Mouse (Mus musculus): ENCODE results near the gene Slx1b. TPM values are rescaled to one million over a fixed set of nuclear protein-coding genes. Genes with fewer than 3 reads are reported as not detected.

The Slx1b gene
- polyA plus RNA-seq, 1 experiment from 2014 or later, result 10.6 TPM

- peaks cover 40% of the 10 kb centered on the region for H3K4me1 ChIP-seq (ENCODE audit: control insufficient read depth, insufficient read depth, low read length)
- whole genome bisulfite sequencing, result 86% methylated on average over 25 of the region's 25 CpGs
- no peak overlapping the region for H3K9ac ChIP-seq (replicated peaks; ENCODE audit: low read length)
- 0 out of 2 replicates have a peak overlapping the region, but pooled peaks have one; percentile 71 for H3K4me2 ChIP-seq (ENCODE audit: low read length)
- no peak overlapping the region for H3K4me3 ChIP-seq (replicated peaks; ENCODE audit: low read depth, low read length)
- H3K9me3 ChIP-seq (ENCODE audit: control insufficient read depth, low read length), result no peaks in the 10 kb centered on the region
- ATAC-seq (ENCODE audit: low FRiP score, low TSS enrichment), result no peak
- no peaks in the 10 kb centered on the region for H3K27me3 ChIP-seq (ENCODE audit: control insufficient read depth, insufficient read depth, low read length)
- peaks cover 36% of the 10 kb centered on the region; the same call in 1 of the 2 replicates for H3K36me3 ChIP-seq (ENCODE audit: control insufficient read depth, insufficient read depth, low read length)
- DNase-seq, result no peak
- 0 out of 2 replicates have a peak overlapping the region, but pooled peaks have one; percentile 32 for H3K27ac ChIP-seq (replicated peaks; ENCODE audit: low read depth, low read length)
These were observed 4.8 kb upstream of the Slx1b start for GRCm38 (mm10) chr7:126700063-126701015.

- WGBS, result 95% methylated on average over 8 of the region's 8 CpGs
- DNase-seq (no peak), ATAC-seq (ENCODE audit: low FRiP score, low TSS enrichment) (no peak)
- Histone ChIP-seq H3K4me2 (ENCODE audit: low read length) (no peak overlapping the region), H3K4me1 (ENCODE audit: control insufficient read depth, insufficient read depth, low read length) (peaks cover 36% of the 10 kb centered on the region), H3K36me3 (ENCODE audit: control insufficient read depth, insufficient read depth, low read length) (peaks cover 36% of the 10 kb centered on the region; the same call in 1 of the 2 replicates), H3K9me3 (ENCODE audit: control insufficient read depth, low read length) (no peaks in the 10 kb centered on the region), H3K4me3 (replicated peaks; ENCODE audit: low read depth, low read length) (no peak overlapping the region), H3K9ac (replicated peaks; ENCODE audit: low read length) (no peak overlapping the region), H3K27me3 (ENCODE audit: control insufficient read depth, insufficient read depth, low read length) (no peaks in the 10 kb centered on the region), H3K27ac (replicated peaks; ENCODE audit: low read depth, low read length) (no peak overlapping the region)
These were observed 2.3 kb upstream of the Slx1b start for GRCm38 (mm10) chr7:126697838-126698237.

- Histone ChIP-seq H3K9me3 (ENCODE audit: control insufficient read depth, low read length) (no peaks in the 10 kb centered on the region), H3K4me2 (ENCODE audit: low read length) (peak overlapping the region; percentile 89), H3K4me3 (replicated peaks; ENCODE audit: low read depth, low read length) (peak overlapping the region; percentile 67), H3K36me3 (ENCODE audit: control insufficient read depth, insufficient read depth, low read length) (peaks cover 41% of the 10 kb centered on the region), H3K27ac (replicated peaks; ENCODE audit: low read depth, low read length) (no peak overlapping the region), H3K27me3 (ENCODE audit: control insufficient read depth, insufficient read depth, low read length) (no peaks in the 10 kb centered on the region), H3K9ac (replicated peaks; ENCODE audit: low read length) (peak overlapping the region; percentile 59; the same call in 1 of the 2 replicates), H3K4me1 (ENCODE audit: control insufficient read depth, insufficient read depth, low read length) (peaks cover 29% of the 10 kb centered on the region)
- DNase-seq (no peak), ATAC-seq (ENCODE audit: low FRiP score, low TSS enrichment) (no peak)
- WGBS, result 74% methylated on average over 3 of the region's 3 CpGs
These were observed 1.3 kb upstream of the Slx1b start for GRCm38 (mm10) chr7:126696886-126697285.

- peaks cover 24% of the 10 kb centered on the region for H3K4me1 ChIP-seq (ENCODE audit: control insufficient read depth, insufficient read depth, low read length)
- H3K9me3 ChIP-seq (ENCODE audit: control insufficient read depth, low read length), result no peaks in the 10 kb centered on the region
- H3K4me2 ChIP-seq (ENCODE audit: low read length), result peak overlapping the region; percentile 89
- ATAC-seq (ENCODE audit: low FRiP score, low TSS enrichment) (no peak), DNase-seq (no peak)
- H3K27ac ChIP-seq (replicated peaks; ENCODE audit: low read depth, low read length), result peak overlapping the region; percentile 27
- H3K27me3 ChIP-seq (ENCODE audit: control insufficient read depth, insufficient read depth, low read length), result no peaks in the 10 kb centered on the region
- 4% methylated on average over 17 of the region's 17 CpGs for WGBS
- H3K4me3 ChIP-seq (replicated peaks; ENCODE audit: low read depth, low read length), result peak overlapping the region; percentile 67
- H3K36me3 ChIP-seq (ENCODE audit: control insufficient read depth, insufficient read depth, low read length), result peaks cover 46% of the 10 kb centered on the region
- H3K9ac ChIP-seq (replicated peaks; ENCODE audit: low read length), result peak overlapping the region; percentile 59
These were observed 719 bp upstream of the Slx1b start for GRCm38 (mm10) chr7:126696303-126696702.

GRCm38 (mm10) chr7:126695210-126695611 lies 373 bp downstream of the Slx1b start, which contains the start of gene Bola2:
Gene Bola2 (plus strand): TSS chr7:126695401.
- WGBS, result under 1% methylated on average over 31 of the region's 31 CpGs

GRCm38 (mm10) chr7:126694441-126695051 lies 1.0 kb downstream of the Slx1b start:
- Histone ChIP-seq H3K27ac (replicated peaks; ENCODE audit: low read depth, low read length) (no peak overlapping the region; the same call in 1 of the 2 replicates), H3K4me2 (ENCODE audit: low read length) (peak overlapping the region; percentile 89), H3K27me3 (ENCODE audit: control insufficient read depth, insufficient read depth, low read length) (no peaks in the 10 kb centered on the region), H3K9me3 (ENCODE audit: control insufficient read depth, low read length) (no peaks in the 10 kb centered on the region), H3K9ac (replicated peaks; ENCODE audit: low read length) (peak overlapping the region; percentile 72; the same call in 1 of the 2 replicates), H3K36me3 (ENCODE audit: control insufficient read depth, insufficient read depth, low read length) (peaks cover 46% of the 10 kb centered on the region), H3K4me1 (ENCODE audit: control insufficient read depth, insufficient read depth, low read length) (peaks cover 18% of the 10 kb centered on the region), H3K4me3 (replicated peaks; ENCODE audit: low read depth, low read length) (peak overlapping the region; percentile 67)
- DNase-seq (peak; percentile 18), ATAC-seq (ENCODE audit: low FRiP score, low TSS enrichment) (no peak)
- WGBS, result 21% methylated on average over 10 of the region's 10 CpGs

More at GRCm38 (mm10) chr7:126695210-126695611, 373 bp downstream of the Slx1b start, which contains the start of gene Bola2:
- Histone ChIP-seq H3K36me3 (ENCODE audit: control insufficient read depth, insufficient read depth, low read length) (peaks cover 47% of the 10 kb centered on the region), H3K27me3 (ENCODE audit: control insufficient read depth, insufficient read depth, low read length) (no peaks in the 10 kb centered on the region), H3K4me1 (ENCODE audit: control insufficient read depth, insufficient read depth, low read length) (peaks cover 18% of the 10 kb centered on the region), H3K27ac (replicated peaks; ENCODE audit: low read depth, low read length) (peak within 1 kb of the TSS; percentile 93), H3K4me2 (ENCODE audit: low read length) (peak within 1 kb of the TSS; percentile 89), H3K9me3 (ENCODE audit: control insufficient read depth, low read length) (no peaks in the 10 kb centered on the region), H3K9ac (replicated peaks; ENCODE audit: low read length) (peak within 1 kb of the TSS; percentile 72), H3K4me3 (replicated peaks; ENCODE audit: low read depth, low read length) (peak within 1 kb of the TSS; percentile 67)
- ATAC-seq (ENCODE audit: low FRiP score, low TSS enrichment) (peak; percentile 55), DNase-seq (peak; percentile 67)

- 0 out of 2 replicates have a peak overlapping the region, but pooled peaks have one; percentile 2 for H3K4me3 ChIP-seq (replicated peaks; ENCODE audit: low read depth, low read length)
- H3K9ac ChIP-seq (replicated peaks; ENCODE audit: low read length), result no peak overlapping the region
- peaks cover 18% of the 10 kb centered on the region for H3K4me1 ChIP-seq (ENCODE audit: control insufficient read depth, insufficient read depth, low read length)
- ATAC-seq (ENCODE audit: low FRiP score, low TSS enrichment) (no peak), DNase-seq (no peak)
- 91% methylated on average over 7 of the region's 7 CpGs for WGBS
- H3K27me3 ChIP-seq (ENCODE audit: control insufficient read depth, insufficient read depth, low read length), result no peaks in the 10 kb centered on the region
- H3K9me3 ChIP-seq (ENCODE audit: control insufficient read depth, low read length), result no peaks in the 10 kb centered on the region
- peak overlapping the region; percentile 89 for H3K4me2 ChIP-seq (ENCODE audit: low read length)
- no peak overlapping the region for H3K27ac ChIP-seq (replicated peaks; ENCODE audit: low read depth, low read length)
- peaks cover 43% of the 10 kb centered on the region for H3K36me3 ChIP-seq (ENCODE audit: control insufficient read depth, insufficient read depth, low read length)
These were observed 1.8 kb downstream of the Slx1b start for GRCm38 (mm10) chr7:126693781-126694180.

GRCm38 (mm10) chr7:126693256-126693655 lies 2.3 kb downstream of the Slx1b start:
- peak; percentile 88 for DNase-seq
- H3K9me3 ChIP-seq (ENCODE audit: control insufficient read depth, low read length), result no peaks in the 10 kb centered on the region
- 0 out of 2 replicates have a peak overlapping the region, but pooled peaks have one; percentile 89 for H3K4me2 ChIP-seq (ENCODE audit: low read length)
- WGBS, result 38% methylated on average over 3 of the region's 3 CpGs
- H3K27me3 ChIP-seq (ENCODE audit: control insufficient read depth, insufficient read depth, low read length), result no peaks in the 10 kb centered on the region
- no peak overlapping the region for H3K4me3 ChIP-seq (replicated peaks; ENCODE audit: low read depth, low read length)
- H3K9ac ChIP-seq (replicated peaks; ENCODE audit: low read length), result no peak overlapping the region
- H3K36me3 ChIP-seq (ENCODE audit: control insufficient read depth, insufficient read depth, low read length), result peaks cover 42% of the 10 kb centered on the region
- peaks cover 18% of the 10 kb centered on the region for H3K4me1 ChIP-seq (ENCODE audit: control insufficient read depth, insufficient read depth, low read length)
- no peak overlapping the region for H3K27ac ChIP-seq (replicated peaks; ENCODE audit: low read depth, low read length)
- ATAC-seq (ENCODE audit: low FRiP score, low TSS enrichment), result no peak

Data from midbrain, embryonic 14.5 days (tissue).